In genomic region chr3:127895792-127896541, GRCm38 (mm10) we compare ENCODE assay signal across 8 mouse cellular contexts. TPM values are rescaled to one million over a fixed set of nuclear protein-coding genes. Genes with fewer than 3 reads are reported as not detected.
DNase-seq lines count a peak whose midpoint lies in the region; ATAC-seq lines count a peak whose summit lies in the region.

Fam241a (minus strand) TSS chr3:127896324.

- H3K27me3 ChIP-seq in intestine, embryonic 15.5 days (replicated peaks), result no peaks in the 10 kb centered on the region
- H3K27me3 ChIP-seq in midbrain, embryonic 10.5 days (ENCODE audit: low read depth, poor library complexity, severe bottlenecking), result peaks cover 40% of the 10 kb centered on the region

- peak within 1 kb of the TSS; percentile 79 for H3K4me2 ChIP-seq in intestine, embryonic 15.5 days (replicated peaks)

- H3K4me1 ChIP-seq in intestine, embryonic 15.5 days (replicated peaks), result 0 out of 2 replicates have a peak, but pooled peaks cover 3% of the 10 kb centered on the region
- H3K4me1 ChIP-seq in midbrain, embryonic 10.5 days, result peaks cover 4% of the 10 kb centered on the region

- WGBS in intestine, embryonic 15.5 days, result under 1% methylated on average over 76 of the region's 94 CpGs
- WGBS in midbrain, embryonic 10.5 days, result under 1% methylated on average over 82 of the region's 94 CpGs

- peak within 1 kb of the TSS; percentile 88 for H3K4me3 ChIP-seq in intestine, embryonic 15.5 days (replicated peaks)
- peak within 1 kb of the TSS; percentile 75 for H3K4me3 ChIP-seq in midbrain, embryonic 10.5 days

- peak; percentile 95 for DNase-seq in adrenal gland, adult 2 months
- peak; percentile 85 for DNase-seq in embryo, embryonic 10.5 days (ENCODE audit: low spot score)
- peak; percentile 88 for DNase-seq in gastrocnemius, postnatal 25 days
- peak; percentile 74 to 83 for DNase-seq in left cerebral cortex, postnatal 36 days (ENCODE audit: low spot score in 2 of 2)
- DNase-seq in midbrain, embryonic 10.5 days (ENCODE audit: low spot score), result peak; percentile 86
- DNase-seq in right cerebral cortex, postnatal 36 days (ENCODE audit: low spot score in 2 of 2), result peak; percentile 52 to 62
- DNase-seq in urinary bladder, postnatal 4 days (ENCODE audit: low spot score in 2 of 2), result peak; percentile 79 to 84

- peak within 1 kb of the TSS; percentile 89 for H3K27ac ChIP-seq in intestine, embryonic 15.5 days
- peak within 1 kb of the TSS; percentile 79 for H3K27ac ChIP-seq in midbrain, embryonic 10.5 days (replicated peaks)

- no peaks in the 10 kb centered on the region for H3K36me3 ChIP-seq in intestine, embryonic 15.5 days
- no peaks in the 10 kb centered on the region for H3K36me3 ChIP-seq in midbrain, embryonic 10.5 days

- peak; percentile 97 for ATAC-seq in intestine, embryonic 15.5 days

- intact Hi-C loops in left cerebral cortex, postnatal 36 days (cut with DNase I), result no loop called here

- peak within 1 kb of the TSS; percentile 65 for H3K9ac ChIP-seq in intestine, embryonic 15.5 days

- H3K9me3 ChIP-seq in intestine, embryonic 15.5 days, result no peaks in the 10 kb centered on the region
- H3K9me3 ChIP-seq in midbrain, embryonic 10.5 days (replicated peaks), result no peaks in the 10 kb centered on the region

RNA-seq across cellular contexts. Expression of gene Fam241a, which starts in this region (rescaled TPM):
- 1 to 10 TPM; 5.6 TPM for total RNA-seq in adrenal gland, adult 2 months (2021)
- polyA plus RNA-seq in adrenal gland, adult 2 months (2012; rRNA removed), result 1.7 and 2.1 TPM in 2 replicates
- 1 to 10 TPM; 2.9 to 3.9 TPM for total RNA-seq in gastrocnemius, postnatal 25 days (2021)
- 12.3 and 13.4 TPM in 2 replicates for polyA plus RNA-seq in intestine, embryonic 15.5 days (2015; fragmentation: Nextera tagmentation; extraction: Ambion mirVana)
- 1 to 10 TPM; 3.4 to 3.6 TPM for total RNA-seq in left cerebral cortex, postnatal 36 days (2021)
- 2.5 TPM in 2 replicates for polyA plus RNA-seq in midbrain, embryonic 10.5 days (2016; fragmentation: Nextera tagmentation; extraction: Ambion mirVana)

Comparison
In these comparisons a context has a peak if more than half of its experiments do, and no peak if none do; other contexts are left out.
1. Peak in every context shown above with its lines: DNase-seq, ATAC-seq, H3K4me3 ChIP-seq and H3K27ac ChIP-seq.